Comparison of ENCODE assay signal across 9 mouse cellular contexts in the genomic region with DNA sequence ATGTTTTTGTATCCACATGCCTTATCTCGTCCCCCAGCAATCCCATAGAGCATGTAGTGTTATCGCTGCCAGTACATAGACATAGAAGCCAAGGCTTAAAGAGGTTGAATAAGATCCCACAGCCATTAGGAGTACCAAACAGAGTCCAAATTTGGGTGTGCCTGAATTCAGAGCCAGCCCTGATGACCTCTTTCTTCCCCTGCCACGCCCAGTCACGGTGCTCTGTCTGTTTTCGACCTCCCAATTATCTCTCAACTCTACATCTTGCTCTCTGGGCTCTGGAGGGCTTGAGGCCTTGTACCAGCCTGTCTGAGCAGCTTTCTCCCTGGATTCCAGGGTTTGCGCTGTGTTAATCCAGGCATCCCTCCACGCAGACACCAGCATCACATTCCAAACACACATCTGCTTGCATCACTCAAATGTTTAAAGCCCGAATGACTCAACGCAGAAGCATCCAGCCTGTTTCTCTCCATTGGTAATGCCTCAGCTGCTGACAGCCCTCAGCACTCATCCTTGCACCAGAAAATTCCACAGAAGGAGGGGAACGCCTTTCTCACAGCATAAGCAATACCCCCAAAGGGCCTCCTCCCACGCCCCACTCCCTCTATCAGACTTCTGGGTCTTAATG. TPM values are rescaled to one million over a fixed set of nuclear protein-coding genes. Genes with fewer than 3 reads are reported as not detected.
DNase-seq lines count a peak whose midpoint lies in the region; ATAC-seq and TF ChIP-seq lines count a peak whose summit lies in the region.
"Had no signal": no experiment of that assay in that cellular context is flagged by ENCODE, and none has a peak within 500 bp of the region (broad histone marks: within the 10 kb centered on the region; RNA-seq: fewer than 3 reads in every experiment).

No protein-coding gene starts in this region.

- peak overlapping the region; percentile 18; the same call in 1 of the 2 replicates for H3K27ac ChIP-seq in liver, embryonic 12.5 days
- H3K27ac ChIP-seq in hindbrain, embryonic 13.5 days: no peak overlapping the region
- H3K27ac ChIP-seq: neural tube, embryonic 12.5 days had no signal

- H3K36me3 ChIP-seq in liver, embryonic 12.5 days: no peaks in the 10 kb centered on the region
- H3K36me3 ChIP-seq in hindbrain, embryonic 13.5 days: no peaks in the 10 kb centered on the region
- H3K36me3 ChIP-seq: neural tube, embryonic 12.5 days had no signal

- TF ChIP-seq POLR2A in lung, adult 2 months (IDR thresholded peaks at IDR 0.05; ENCODE audit: borderline replicate concordance, extremely low read depth, low read depth, low read length): no peak

- no peaks in the 10 kb centered on the region; the same call in 1 of the 2 replicates for H3K4me1 ChIP-seq in lung, adult 2 months (ENCODE audit: control insufficient read depth, insufficient read depth, low read length)
- peaks cover 22% of the 10 kb centered on the region for H3K4me1 ChIP-seq in liver, embryonic 12.5 days
- peaks cover 12% of the 10 kb centered on the region for H3K4me1 ChIP-seq in hindbrain, embryonic 13.5 days (replicated peaks)

- ATAC-seq in liver, embryonic 12.5 days: peak; percentile 74
- no peak for ATAC-seq in hindbrain, embryonic 13.5 days (ENCODE audit: low FRiP score)

- H3K9me3 ChIP-seq in liver, embryonic 12.5 days (replicated peaks): no peaks in the 10 kb centered on the region
- H3K9me3 ChIP-seq in hindbrain, embryonic 13.5 days: no peaks in the 10 kb centered on the region
- H3K9me3 ChIP-seq: neural tube, embryonic 12.5 days had no signal

- H3K4me3 ChIP-seq in lung, adult 2 months (replicated peaks; ENCODE audit: extremely low read depth, low read depth, low read length): no peak overlapping the region
- no peak overlapping the region for H3K4me3 ChIP-seq in liver, embryonic 12.5 days
- H3K4me3 ChIP-seq in hindbrain, embryonic 13.5 days: no peak overlapping the region
- H3K4me3 ChIP-seq: neural tube, embryonic 12.5 days had no signal

- TF ChIP-seq CTCF in lung, adult 2 months (IDR thresholded peaks at IDR 0.05; ENCODE audit: insufficient read depth, low read length): no peak

- H3K4me2 ChIP-seq in liver, embryonic 12.5 days: no peak overlapping the region
- H3K4me2 ChIP-seq in hindbrain, embryonic 13.5 days: no peak overlapping the region
- H3K4me2 ChIP-seq: neural tube, embryonic 12.5 days had no signal

- no peaks in the 10 kb centered on the region for H3K27me3 ChIP-seq in liver, embryonic 12.5 days (replicated peaks)
- peaks cover 46% of the 10 kb centered on the region for H3K27me3 ChIP-seq in hindbrain, embryonic 13.5 days
- H3K27me3 ChIP-seq: neural tube, embryonic 12.5 days had no signal

- no peak overlapping the region for H3K9ac ChIP-seq in liver, embryonic 12.5 days
- H3K9ac ChIP-seq in hindbrain, embryonic 13.5 days: no peak overlapping the region
- H3K9ac ChIP-seq: neural tube, embryonic 12.5 days had no signal

- WGBS in lung, adult 2 months: 53% methylated on average over 11 of the region's 11 CpGs
- WGBS in liver, embryonic 12.5 days (ENCODE audit: insufficient replicate concordance): 60% methylated on average over 11 of the region's 11 CpGs
- WGBS in hindbrain, embryonic 13.5 days: 87% methylated on average over 11 of the region's 11 CpGs

- DNase-seq in lung, adult 18-20 months: peak; percentile 50 to 59
- no peak for DNase-seq in lung, adult 2 months
- peak; percentile 70 to 78 for DNase-seq in heart, adult 18-20 months
- DNase-seq in urinary bladder, postnatal 4 days (ENCODE audit: low spot score in 2 of 2): peak; percentile 50 to 69
- DNase-seq in layer of hippocampus, postnatal 36 days: no peak
- no peak for DNase-seq in spleen, postnatal 4 days (ENCODE audit: low spot score in 2 of 2)

RNA-seq across cellular contexts. Expression of a gene that starts 43.9 kb away (rescaled TPM):
- 5.1 and 5.2 TPM in 2 replicates for polyA plus RNA-seq in lung, adult 2 months (2012; rRNA removed)
- 1 to 10 TPM; 1.7 to 2.1 TPM for total RNA-seq in heart, adult 18-20 months (2021)
- 1.2 and 1.3 TPM in 2 replicates for polyA plus RNA-seq in liver, embryonic 12.5 days (2016; fragmentation: Nextera tagmentation; extraction: Ambion mirVana)
- total RNA-seq in layer of hippocampus, postnatal 36 days (2021): 1 to 10 TPM; 1.4 to 2.2 TPM
- polyA plus RNA-seq in hindbrain, embryonic 13.5 days (2015; fragmentation: Nextera tagmentation; extraction: Ambion mirVana): 2.1 and 3.1 TPM in 2 replicates

Comparison
In these comparisons a context has a peak if more than half of its experiments do, and no peak if none do; other contexts are left out.
1. DNase-seq: peak in lung, adult 18-20 months (2 of 2), heart, adult 18-20 months (2 of 2) and urinary bladder, postnatal 4 days (2 of 2); none in lung, adult 2 months (single experiment), layer of hippocampus, postnatal 36 days (0 of 2) and spleen, postnatal 4 days (0 of 2).